Mouse (Mus musculus) retina, adult 2 months (tissue): ENCODE results near the gene Mcm2.
A peak's percentile ranks its signal among the peaks of the same experiment; 100 is the strongest.

Experiments
- DNase-seq: peaks from one replicate; pipeline ENCODE4 v3.0.0-alpha.2; 2012; ENCODE audit warnings: low read depth, low spot score

Mcm2 gene

GRCm38 (mm10) chr6:88926870-88927269 is 28.3 kb upstream of the Mcm2 start:
- no peak for DNase-seq

- no peak for DNase-seq
Observed at GRCm38 (mm10) chr6:88925640-88926205, 27.1 kb upstream of the Mcm2 start.

GRCm38 (mm10) chr6:88924502-88925275 is 26.1 kb upstream of the Mcm2 start:
- DNase-seq, result no peak

- no peak for DNase-seq
Observed at GRCm38 (mm10) chr6:88918802-88919201, 20.2 kb upstream of the Mcm2 start.

GRCm38 (mm10) chr6:88916153-88916552 is 17.6 kb upstream of the Mcm2 start:
- no peak for DNase-seq

- no peak for DNase-seq
Observed at GRCm38 (mm10) chr6:88915510-88915909, 16.9 kb upstream of the Mcm2 start.

- DNase-seq, result no peak
Observed at GRCm38 (mm10) chr6:88914799-88915198, 16.2 kb upstream of the Mcm2 start.

GRCm38 (mm10) chr6:88913440-88913839 is 14.9 kb upstream of the Mcm2 start:
- no peak for DNase-seq

GRCm38 (mm10) chr6:88913022-88913421 is 14.4 kb upstream of the Mcm2 start:
- no peak for DNase-seq

GRCm38 (mm10) chr6:88909151-88909550 is 10.6 kb upstream of the Mcm2 start:
- DNase-seq, result no peak

- peak; percentile 60 for DNase-seq
Observed at GRCm38 (mm10) chr6:88906369-88907108, 8.0 kb upstream of the Mcm2 start.

- no peak for DNase-seq
Observed at GRCm38 (mm10) chr6:88905042-88905441, 6.5 kb upstream of the Mcm2 start.

- no peak for DNase-seq
Observed at GRCm38 (mm10) chr6:88904456-88904974, 5.9 kb upstream of the Mcm2 start.

- no peak for DNase-seq
Observed at GRCm38 (mm10) chr6:88903708-88904107, 5.1 kb upstream of the Mcm2 start.

- peak; percentile 81 for DNase-seq
Observed at GRCm38 (mm10) chr6:88901947-88902820, 3.6 kb upstream of the Mcm2 start, which contains the start of gene Tpra1. TSS of gene Tpra1 (plus strand) at chr6:88902251.

GRCm38 (mm10) chr6:88901471-88901870 is 2.9 kb upstream of the Mcm2 start:
- no peak for DNase-seq

GRCm38 (mm10) chr6:88899628-88900027 is 1.0 kb upstream of the Mcm2 start:
- DNase-seq, result no peak

GRCm38 (mm10) chr6:88899086-88899485 is 506 bp upstream of the Mcm2 start:
- DNase-seq, result no peak

- no peak for DNase-seq
Observed at GRCm38 (mm10) chr6:88897246-88897645, 1.3 kb downstream of the Mcm2 start.

GRCm38 (mm10) chr6:88895943-88896342 is 2.6 kb downstream of the Mcm2 start:
- no peak for DNase-seq

GRCm38 (mm10) chr6:88893559-88893958 is 5.0 kb downstream of the Mcm2 start:
- no peak for DNase-seq
